Mouse (Mus musculus): ENCODE data around the gene Mipep.
A peak's percentile ranks its signal among the peaks of the same experiment; 100 is the strongest.

The Mipep gene

DNA sequence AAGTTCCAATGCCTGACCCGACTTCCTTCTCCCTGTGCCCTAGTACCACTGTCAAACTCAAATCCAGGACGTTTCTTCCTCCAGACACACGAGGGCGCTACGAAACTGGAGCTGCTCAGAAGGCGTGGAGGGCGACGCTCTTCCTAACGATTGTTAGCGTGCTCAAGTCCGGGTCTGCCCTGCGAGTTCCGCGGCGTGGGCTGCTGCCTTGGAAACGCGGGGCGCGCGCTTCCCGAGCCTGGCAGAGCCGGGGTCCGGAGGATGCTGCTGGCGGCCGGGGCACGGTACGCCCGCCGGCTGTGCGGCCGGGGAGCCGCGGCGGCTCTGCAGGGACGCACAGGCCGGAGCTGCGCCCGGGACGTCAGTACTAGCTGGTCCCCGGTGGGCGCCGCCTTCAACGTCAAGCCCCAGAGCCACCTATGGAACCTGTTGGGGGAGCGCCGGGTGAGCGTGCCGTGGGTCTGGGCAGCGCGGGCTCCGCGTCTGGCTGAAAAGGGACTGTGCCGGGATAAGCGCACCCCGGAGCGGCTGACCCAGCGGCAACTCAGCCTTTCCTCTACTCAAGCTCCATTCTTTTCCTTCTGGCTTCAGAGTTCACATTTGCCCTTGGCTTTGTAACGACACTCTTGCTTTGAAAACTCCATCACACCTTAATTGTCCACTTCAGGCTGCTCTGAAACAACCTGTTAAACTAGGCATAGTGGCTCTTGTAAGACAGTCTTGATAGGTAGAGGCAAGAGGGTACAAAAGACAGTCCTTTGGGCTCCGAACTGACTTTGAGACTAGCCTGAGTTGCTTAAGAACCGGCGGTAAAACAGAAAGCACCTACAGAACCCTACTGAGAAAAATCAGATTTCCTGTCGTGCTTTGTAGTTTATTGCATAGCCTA, at the start of gene Mipep:
Mipep (plus strand) TSS at position 147 of the 889 bp plus-strand sequence.
- DNase-seq = peak; percentile 88

DNA sequence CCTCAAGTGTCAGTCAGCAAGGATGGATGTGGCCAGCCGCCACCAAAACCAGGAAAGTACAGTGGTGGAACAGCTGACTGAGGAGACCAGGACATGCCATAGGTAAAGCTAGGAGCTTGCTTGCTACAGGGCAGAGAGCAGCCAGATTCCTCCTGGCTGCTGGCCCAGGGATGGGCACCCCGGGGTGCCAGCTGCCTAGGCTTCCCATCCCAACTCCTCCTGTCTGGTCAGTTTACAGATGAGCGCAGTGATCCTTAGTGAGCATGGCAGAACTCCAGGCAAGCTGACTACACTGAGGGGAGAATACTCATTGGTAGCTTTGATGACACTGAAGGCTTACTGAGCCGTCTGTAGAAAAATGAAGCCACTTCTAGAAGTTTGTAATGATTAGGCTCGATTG, 49.2 kb upstream of the Mipep start:
- DNase-seq = no peak

GRCm38 (mm10) chr14:60735848-60736547, 48.4 kb upstream of the Mipep start:
- no peak for DNase-seq

- DNase-seq = peak; percentile 78
Measured at GRCm38 (mm10) chr14:60736591-60737192, 47.7 kb upstream of the Mipep start.

DNA sequence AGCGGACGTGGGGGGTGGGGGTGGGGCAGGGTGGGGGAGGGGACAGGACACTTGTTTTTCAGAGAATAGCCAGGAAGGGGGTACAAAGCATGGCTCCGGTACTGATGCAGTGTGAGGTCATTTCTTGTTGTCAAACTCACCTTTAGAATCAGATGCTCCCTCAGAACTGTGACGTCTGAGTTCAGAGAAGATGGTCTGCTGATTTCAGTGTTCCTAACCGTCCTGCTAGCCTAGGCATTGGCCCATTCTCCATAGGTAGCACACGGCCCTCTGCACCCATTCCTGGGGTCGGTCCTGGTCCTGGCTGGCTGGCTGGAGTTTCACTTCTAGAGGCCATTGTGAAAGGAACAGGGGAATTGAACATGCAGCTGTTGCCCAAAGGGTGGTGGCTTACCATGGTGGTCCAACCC, 47.2 kb upstream of the Mipep start:
- peak; percentile 52 for DNase-seq

DNA sequence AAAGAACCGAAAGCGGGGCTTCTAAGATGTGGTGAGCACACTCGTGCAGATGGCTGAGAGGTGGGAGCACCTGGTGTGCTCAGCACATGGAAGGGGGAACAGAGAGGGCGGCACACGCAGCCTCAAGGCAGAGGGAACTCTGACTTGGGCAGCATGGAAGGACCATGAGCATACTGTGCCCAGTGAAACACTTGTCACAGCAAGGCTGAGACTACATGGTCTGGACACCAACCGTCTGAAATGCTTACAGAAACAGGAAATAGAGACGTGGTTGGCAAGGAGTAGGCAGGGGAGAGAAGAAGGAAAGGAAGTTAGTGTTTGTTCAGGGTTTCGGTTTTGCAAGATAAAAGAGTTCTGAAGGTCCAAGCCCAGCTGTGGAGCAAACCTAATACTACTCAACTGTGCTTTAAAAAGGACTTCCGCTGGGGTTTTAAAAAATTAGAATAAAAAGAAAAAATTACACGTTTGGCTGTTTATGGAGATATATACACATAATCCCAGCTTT, 45.9 kb upstream of the Mipep start:
- DNase-seq = peak; percentile 64

- no peak for DNase-seq
Measured at GRCm38 (mm10) chr14:60739155-60739554, 45.2 kb upstream of the Mipep start.

GRCm38 (mm10) chr14:60739616-60740015, 44.8 kb upstream of the Mipep start:
- DNase-seq = peak; percentile 48

DNA sequence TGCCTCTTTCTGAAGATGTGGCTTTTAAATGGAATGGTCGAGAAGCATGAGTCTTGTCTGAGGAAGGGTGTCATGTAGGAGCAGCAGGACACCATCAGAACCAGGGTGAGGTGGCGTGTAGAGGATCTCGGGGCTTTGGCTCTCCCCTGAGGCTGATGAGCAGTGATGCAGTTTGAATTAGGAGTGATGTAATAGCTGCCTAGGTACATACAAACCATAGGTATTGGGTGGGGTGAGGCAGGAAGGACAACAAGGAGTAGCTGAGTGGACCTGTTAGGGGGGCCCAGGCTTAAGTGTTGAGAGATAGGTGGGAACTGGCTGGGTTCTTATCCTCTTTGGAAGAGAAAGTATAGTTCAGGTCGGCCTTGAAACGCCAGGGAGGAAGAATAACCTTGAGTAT, 43.9 kb upstream of the Mipep start:
- DNase-seq = no peak

DNA sequence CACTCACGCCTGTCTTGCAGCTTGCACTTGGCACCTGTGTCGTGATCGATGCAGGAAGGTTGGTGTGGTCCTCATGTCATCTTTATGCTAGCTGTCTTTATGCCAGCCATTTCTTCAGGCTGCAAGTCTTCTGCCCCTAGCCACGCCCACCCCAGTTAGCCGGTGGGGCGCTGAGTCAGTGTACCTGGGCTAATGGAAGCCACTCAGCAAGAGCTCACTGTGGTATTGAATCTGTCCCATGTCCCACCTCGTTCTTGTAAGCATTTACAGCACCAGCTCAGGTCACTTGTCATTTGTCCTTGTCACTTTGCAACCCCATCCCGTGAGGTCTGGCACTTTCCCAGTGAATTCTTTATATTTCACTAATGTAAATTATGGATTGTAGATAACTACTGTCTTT, 43.3 kb upstream of the Mipep start:
- DNase-seq = peak; percentile 41

GRCm38 (mm10) chr14:60741490-60741981, 42.8 kb upstream of the Mipep start:
- DNase-seq = no peak

DNA sequence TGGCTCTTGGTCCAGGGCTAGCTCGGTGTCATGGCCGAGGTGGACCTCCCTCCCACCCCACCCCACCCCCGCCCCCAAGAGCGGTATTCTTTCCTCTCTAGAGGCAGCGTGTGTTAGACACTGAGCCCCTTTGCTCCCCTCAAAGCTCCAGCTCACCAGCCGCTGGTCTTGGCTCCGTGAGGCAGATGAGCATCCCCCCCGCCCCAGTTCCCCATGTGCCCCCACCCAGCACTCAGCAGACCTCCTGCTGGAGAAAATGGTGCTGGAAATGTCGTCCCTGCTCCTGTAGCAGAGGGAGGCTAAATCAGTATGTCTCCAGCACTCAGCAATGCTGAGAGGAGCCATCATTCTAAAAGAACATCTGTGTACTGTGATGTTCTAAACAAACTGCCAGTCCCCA, 40.7 kb upstream of the Mipep start:
- DNase-seq = no peak

DNA sequence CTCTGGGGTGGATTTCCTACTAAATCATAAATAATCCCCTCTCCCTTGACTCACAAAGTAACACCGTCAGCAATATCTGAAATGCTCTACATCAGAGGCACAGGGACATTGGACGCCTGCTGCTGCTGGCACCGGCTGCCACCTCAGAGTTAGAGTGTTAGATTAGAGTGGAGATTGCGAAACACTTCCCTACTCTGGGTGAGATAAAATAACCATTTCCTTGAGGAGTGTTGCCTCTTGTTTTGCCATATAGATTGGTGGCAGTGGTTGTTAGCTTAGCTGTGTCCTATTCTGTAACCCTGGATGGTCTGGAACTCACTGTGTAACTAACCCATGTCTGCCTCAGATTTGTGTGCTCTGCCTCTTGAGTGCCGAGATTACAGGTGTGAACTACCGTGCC, 39.2 kb upstream of the Mipep start:
- no peak for DNase-seq

- DNase-seq = no peak
Measured at GRCm38 (mm10) chr14:60746141-60746540, 38.2 kb upstream of the Mipep start.

GRCm38 (mm10) chr14:60747154-60747870, 37.1 kb upstream of the Mipep start:
- no peak for DNase-seq

GRCm38 (mm10) chr14:60749880-60750279, 34.5 kb upstream of the Mipep start:
- DNase-seq = no peak

DNA sequence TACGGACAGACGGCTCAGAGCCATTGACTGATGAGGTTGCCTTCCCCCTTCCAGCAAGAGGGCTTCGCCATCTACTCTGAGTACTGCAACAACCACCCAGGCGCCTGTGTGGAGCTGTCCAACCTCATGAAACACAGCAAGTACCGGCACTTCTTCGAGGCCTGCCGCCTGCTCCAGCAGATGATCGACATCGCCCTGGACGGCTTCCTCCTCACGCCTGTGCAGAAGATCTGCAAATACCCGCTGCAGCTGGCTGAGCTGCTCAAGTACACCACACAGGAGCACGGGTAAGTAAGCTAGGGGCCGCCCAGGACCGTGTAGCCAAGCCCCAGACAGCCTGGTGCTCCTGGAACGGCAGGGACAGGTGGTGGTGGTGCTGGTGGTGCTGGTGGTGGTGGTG, 32.8 kb upstream of the Mipep start:
- no peak for DNase-seq

- no peak for DNase-seq
Measured at GRCm38 (mm10) chr14:60752892-60753800, 31.2 kb upstream of the Mipep start.

GRCm38 (mm10) chr14:60753801-60754126, 30.6 kb upstream of the Mipep start:
- DNase-seq = no peak

GRCm38 (mm10) chr14:60754656-60755055, 29.7 kb upstream of the Mipep start:
- DNase-seq = no peak

DNA sequence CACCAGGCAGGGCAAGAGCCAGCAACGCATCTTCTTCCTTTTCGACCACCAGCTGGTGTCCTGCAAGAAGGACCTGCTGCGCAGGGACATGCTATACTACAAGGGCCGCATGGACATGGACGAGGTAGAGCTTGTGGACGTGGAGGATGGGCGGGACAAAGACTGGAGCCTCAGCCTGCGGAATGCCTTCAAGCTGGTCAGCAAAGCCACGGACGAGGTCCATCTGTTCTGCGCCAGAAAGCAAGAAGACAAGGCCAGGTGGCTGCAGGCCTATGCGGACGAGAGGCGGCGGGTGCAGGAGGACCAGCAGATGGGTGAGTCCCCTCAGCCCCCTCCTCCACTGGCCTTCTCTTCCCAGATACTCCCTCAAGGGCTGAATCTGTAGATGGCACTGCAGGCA, 28.1 kb upstream of the Mipep start:
- DNase-seq = no peak

GRCm38 (mm10) chr14:60757265-60757664, 27.1 kb upstream of the Mipep start:
- DNase-seq = no peak
